Mouse (Mus musculus): ENCODE results near the gene Tpm1. TPM values are rescaled to one million over a fixed set of nuclear protein-coding genes. Genes with fewer than 3 reads are reported as not detected.
A peak's percentile ranks its signal among the peaks of the same experiment; 100 is the strongest.

Tpm1 gene
- total and polyA plus RNA-seq, 2 experiments from 2014 or later: 133 to 134 TPM

DNA sequence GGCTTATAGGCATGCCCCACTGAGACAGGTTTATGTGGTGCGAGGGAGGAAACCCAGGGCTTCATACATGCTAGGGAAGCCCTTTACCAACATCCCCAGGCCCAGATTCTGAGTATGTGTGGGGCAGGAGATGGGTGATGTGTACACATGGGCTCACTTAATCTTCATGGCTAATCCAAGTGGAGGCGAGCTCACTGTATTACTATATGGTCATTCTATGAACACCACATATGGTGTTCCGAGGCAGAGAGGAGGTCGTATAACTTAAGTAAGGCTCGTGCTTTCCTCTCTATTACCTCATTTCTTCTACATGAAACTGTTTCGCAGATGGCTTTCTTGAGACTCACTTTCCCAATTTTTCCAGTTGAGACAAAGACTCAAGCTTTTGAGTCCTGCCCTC lies 17.4 kb upstream of the Tpm1 start:
- no peaks in the 10 kb centered on the region for H3K4me1 ChIP-seq (ENCODE audit: insufficient read depth)
- ATAC-seq (no peak), DNase-seq (no peak)
- TF ChIP-seq CTCF (IDR thresholded peaks at IDR 0.05; ENCODE audit: low read depth): no peak
- WGBS: 93% methylated on average over 6 of the region's 6 CpGs
- H3K36me3 ChIP-seq (ENCODE audit: insufficient read depth): no peaks in the 10 kb centered on the region
- H3K4me2 ChIP-seq (ENCODE audit: low read depth): no peak overlapping the region
- H3K9ac ChIP-seq: no peak overlapping the region
- H3K4me3 ChIP-seq (ENCODE audit: low read depth, low read length): no peak overlapping the region
- H3K27me3 ChIP-seq (ENCODE audit: insufficient read depth, low read length): no peaks in the 10 kb centered on the region
- H3K9me3 ChIP-seq (ENCODE audit: low read length): no peaks in the 10 kb centered on the region
- no peak overlapping the region for H3K27ac ChIP-seq (ENCODE audit: low read depth, low read length)

GRCm38 (mm10) chr9:67059714-67060113 lies 10.5 kb upstream of the Tpm1 start:
- Histone ChIP-seq H3K4me1 (ENCODE audit: insufficient read depth) (no peaks in the 10 kb centered on the region), H3K4me3 (ENCODE audit: low read depth, low read length) (no peak overlapping the region), H3K36me3 (ENCODE audit: insufficient read depth) (no peaks in the 10 kb centered on the region), H3K27me3 (ENCODE audit: insufficient read depth, low read length) (no peaks in the 10 kb centered on the region), H3K4me2 (ENCODE audit: low read depth) (no peak overlapping the region), H3K9ac (no peak overlapping the region), H3K9me3 (ENCODE audit: low read length) (no peaks in the 10 kb centered on the region), H3K27ac (ENCODE audit: low read depth, low read length) (no peak overlapping the region)
- 89% methylated on average over 12 of the region's 12 CpGs for WGBS
- ATAC-seq (no peak), DNase-seq (no peak)
- no peak for TF ChIP-seq CTCF (IDR thresholded peaks at IDR 0.05; ENCODE audit: low read depth)

- ATAC-seq (peak; percentile 86), DNase-seq (peak; percentile 72)
- Histone ChIP-seq H3K4me2 (ENCODE audit: low read depth) (no peak overlapping the region), H3K4me3 (ENCODE audit: low read depth, low read length) (no peak overlapping the region), H3K27ac (ENCODE audit: low read depth, low read length) (no peak overlapping the region), H3K36me3 (ENCODE audit: insufficient read depth) (no peaks in the 10 kb centered on the region), H3K4me1 (ENCODE audit: insufficient read depth) (no peaks in the 10 kb centered on the region), H3K27me3 (ENCODE audit: insufficient read depth, low read length) (no peaks in the 10 kb centered on the region), H3K9me3 (ENCODE audit: low read length) (no peaks in the 10 kb centered on the region), H3K9ac (no peak overlapping the region)
- no peak for TF ChIP-seq CTCF (IDR thresholded peaks at IDR 0.05; ENCODE audit: low read depth)
- WGBS: 32% methylated on average over 6 of the region's 6 CpGs
Measured at GRCm38 (mm10) chr9:67058366-67058765, 9.2 kb upstream of the Tpm1 start.

DNA sequence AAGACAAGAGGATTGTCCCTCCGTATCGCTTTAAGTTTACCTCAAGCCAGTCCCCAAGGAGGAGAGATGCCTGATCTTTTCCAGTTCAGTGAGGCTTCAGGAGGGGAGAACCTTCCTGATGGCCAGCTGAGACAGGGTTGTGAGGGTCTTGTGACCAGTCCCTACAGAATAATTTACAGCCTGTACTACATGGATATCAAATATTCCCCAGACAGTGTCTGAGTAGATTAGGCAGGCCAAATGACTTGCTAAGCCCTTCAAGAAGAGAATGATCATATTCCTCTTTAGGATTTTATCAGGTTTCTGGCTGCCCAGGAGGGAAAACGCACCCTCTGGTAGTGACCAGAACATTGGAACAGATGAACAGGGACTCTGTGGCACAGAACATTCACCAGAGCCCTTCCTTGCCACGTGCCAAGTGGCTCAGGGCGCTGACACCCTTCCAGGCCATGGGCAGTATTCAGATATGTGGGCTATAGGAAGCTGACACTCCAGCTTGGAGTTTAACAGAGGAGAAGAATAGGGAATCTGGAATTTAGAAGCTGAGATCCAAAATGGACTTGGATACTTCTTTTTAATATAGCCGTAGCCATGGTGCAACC lies 1.6 kb upstream of the Tpm1 start:
- Histone ChIP-seq H3K9ac (no peak overlapping the region), H3K36me3 (ENCODE audit: insufficient read depth) (no peaks in the 10 kb centered on the region), H3K9me3 (ENCODE audit: low read length) (no peaks in the 10 kb centered on the region), H3K27me3 (ENCODE audit: insufficient read depth, low read length) (peaks cover 33% of the 10 kb centered on the region), H3K4me1 (ENCODE audit: insufficient read depth) (peaks cover 19% of the 10 kb centered on the region), H3K4me2 (ENCODE audit: low read depth) (no peak overlapping the region), H3K4me3 (ENCODE audit: low read depth, low read length) (no peak overlapping the region), H3K27ac (ENCODE audit: low read depth, low read length) (no peak overlapping the region)
- DNase-seq: no peak
- ATAC-seq: no peak
- no peak for TF ChIP-seq CTCF (IDR thresholded peaks at IDR 0.05; ENCODE audit: low read depth)
- 83% methylated on average over 6 of the region's 6 CpGs for WGBS

- H3K4me2 ChIP-seq (ENCODE audit: low read depth): peak overlapping the region; percentile 95
- ATAC-seq (no peak), DNase-seq (no peak)
- H3K4me3 ChIP-seq (ENCODE audit: low read depth, low read length): no peak overlapping the region; the same call in 1 of the 2 replicates
- H3K27me3 ChIP-seq (ENCODE audit: insufficient read depth, low read length): peaks cover 33% of the 10 kb centered on the region
- TF ChIP-seq CTCF (IDR thresholded peaks at IDR 0.05; ENCODE audit: low read depth): no peak
- H3K4me1 ChIP-seq (ENCODE audit: insufficient read depth): peaks cover 19% of the 10 kb centered on the region
- H3K9ac ChIP-seq: no peak overlapping the region
- H3K36me3 ChIP-seq (ENCODE audit: insufficient read depth): no peaks in the 10 kb centered on the region
- no peaks in the 10 kb centered on the region for H3K9me3 ChIP-seq (ENCODE audit: low read length)
- no peak overlapping the region for H3K27ac ChIP-seq (ENCODE audit: low read depth, low read length)
- 25% methylated on average over 7 of the region's 7 CpGs for WGBS
Measured at GRCm38 (mm10) chr9:67049836-67050235, 630 bp upstream of the Tpm1 start.

DNA sequence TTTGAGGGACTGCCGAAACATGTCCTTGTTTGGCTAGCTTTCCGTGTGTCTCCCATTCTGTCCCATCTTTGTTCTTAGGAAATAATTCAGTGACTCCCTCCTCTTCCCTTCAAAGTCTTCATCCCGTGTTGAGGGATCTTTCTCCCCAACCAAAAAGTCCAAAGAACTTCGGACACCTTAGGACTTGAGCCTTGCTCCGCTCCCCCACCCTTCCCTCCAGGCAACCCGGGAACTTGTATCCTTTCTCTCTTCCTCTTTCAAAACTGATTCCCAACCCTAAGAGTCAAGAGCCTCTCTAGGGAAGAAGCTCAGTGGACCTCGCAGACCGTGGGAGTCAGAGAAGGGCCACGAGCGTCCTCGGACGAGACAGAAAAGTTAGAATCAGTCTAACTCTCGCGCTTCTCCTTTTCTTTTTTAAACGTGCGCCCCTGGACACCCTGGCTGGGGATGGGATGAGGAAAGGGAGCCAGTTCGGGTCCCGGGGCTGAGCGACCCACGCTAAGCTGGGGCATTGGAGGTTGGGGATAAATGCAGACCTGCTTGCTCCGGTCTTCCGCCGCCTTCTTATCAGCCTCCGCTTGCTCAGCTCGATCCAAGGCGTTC lies 622 bp downstream of the Tpm1 start:
- DNase-seq (no peak), ATAC-seq (no peak)
- no peaks in the 10 kb centered on the region for H3K36me3 ChIP-seq (ENCODE audit: insufficient read depth)
- TF ChIP-seq CTCF (IDR thresholded peaks at IDR 0.05; ENCODE audit: low read depth): no peak
- H3K4me1 ChIP-seq (ENCODE audit: insufficient read depth): peaks cover 19% of the 10 kb centered on the region
- no peak overlapping the region for H3K27ac ChIP-seq (ENCODE audit: low read depth, low read length)
- peak overlapping the region; percentile 50 for H3K9ac ChIP-seq
- peak overlapping the region; percentile 47 for H3K4me3 ChIP-seq (ENCODE audit: low read depth, low read length)
- H3K27me3 ChIP-seq (ENCODE audit: insufficient read depth, low read length): peaks cover 33% of the 10 kb centered on the region
- H3K4me2 ChIP-seq (ENCODE audit: low read depth): peak overlapping the region; percentile 95
- H3K9me3 ChIP-seq (ENCODE audit: low read length): no peaks in the 10 kb centered on the region
- WGBS: 4% methylated on average over 25 of the region's 26 CpGs

DNA sequence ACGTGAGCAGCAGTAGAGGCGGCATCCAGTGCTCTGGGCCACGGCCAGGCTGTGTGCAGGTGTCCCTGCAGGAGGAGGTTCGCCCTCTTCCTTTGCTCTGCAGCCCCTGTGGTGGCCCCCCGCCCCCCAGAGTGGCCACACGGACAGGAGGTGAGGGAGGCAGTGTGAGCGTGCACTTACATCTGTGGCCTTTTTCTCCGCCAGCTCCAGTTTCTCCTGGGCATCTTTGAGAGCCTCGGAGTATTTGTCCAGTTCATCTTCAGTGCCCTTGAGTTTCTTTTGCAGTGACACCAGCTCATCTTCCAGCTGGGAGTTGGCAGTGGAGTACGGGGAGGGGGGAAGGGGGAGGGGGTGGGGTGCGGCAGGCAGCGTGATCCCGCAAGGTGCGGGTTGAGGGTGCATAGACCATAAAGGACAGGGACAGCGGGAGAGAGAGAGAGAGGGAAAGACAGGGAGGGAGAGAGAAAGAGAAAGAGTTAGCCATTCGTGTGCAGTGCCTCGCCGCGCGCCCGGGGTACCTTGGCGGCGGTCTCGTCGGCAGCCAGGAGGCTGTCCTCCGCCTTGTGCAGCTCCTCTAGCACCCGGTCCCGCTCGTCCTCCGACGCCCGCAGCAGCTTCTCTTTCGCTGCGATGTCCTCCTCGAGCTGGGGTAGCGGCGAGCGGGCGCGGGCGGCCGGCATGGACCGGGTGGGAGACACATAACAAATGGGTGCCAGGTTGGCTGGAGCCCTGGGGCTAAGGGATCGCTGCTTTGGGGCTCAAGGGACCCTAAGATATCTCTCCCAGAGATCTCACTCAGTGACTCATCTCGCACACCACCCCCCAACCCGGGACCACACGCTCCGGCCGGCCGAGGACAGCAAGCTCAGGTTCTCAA lies 1.4 kb downstream of the Tpm1 start:
- no peak for TF ChIP-seq CTCF (IDR thresholded peaks at IDR 0.05; ENCODE audit: low read depth)
- Histone ChIP-seq H3K4me1 (ENCODE audit: insufficient read depth) (peaks cover 19% of the 10 kb centered on the region), H3K27ac (ENCODE audit: low read depth, low read length) (no peak overlapping the region), H3K9me3 (ENCODE audit: low read length) (no peaks in the 10 kb centered on the region), H3K36me3 (ENCODE audit: insufficient read depth) (no peaks in the 10 kb centered on the region), H3K4me2 (ENCODE audit: low read depth) (peak overlapping the region; percentile 95), H3K4me3 (ENCODE audit: low read depth, low read length) (peak overlapping the region; percentile 47), H3K9ac (peak overlapping the region; percentile 50), H3K27me3 (ENCODE audit: insufficient read depth, low read length) (peaks cover 33% of the 10 kb centered on the region)
- 2% methylated on average over 48 of the region's 50 CpGs for WGBS
- DNase-seq (no peak), ATAC-seq (no peak)

Measured in forebrain, postnatal 0 days (tissue).